Mouse (Mus musculus): ENCODE measurements around the gene 9230104L09Rik. TPM values are rescaled to one million over a fixed set of nuclear protein-coding genes. Genes with fewer than 3 reads are reported as not detected.
A peak's percentile ranks its signal among the peaks of the same experiment; 100 is the strongest.

9230104L09Rik gene
- polyA plus RNA-seq, 1 experiment: not detected

DNA sequence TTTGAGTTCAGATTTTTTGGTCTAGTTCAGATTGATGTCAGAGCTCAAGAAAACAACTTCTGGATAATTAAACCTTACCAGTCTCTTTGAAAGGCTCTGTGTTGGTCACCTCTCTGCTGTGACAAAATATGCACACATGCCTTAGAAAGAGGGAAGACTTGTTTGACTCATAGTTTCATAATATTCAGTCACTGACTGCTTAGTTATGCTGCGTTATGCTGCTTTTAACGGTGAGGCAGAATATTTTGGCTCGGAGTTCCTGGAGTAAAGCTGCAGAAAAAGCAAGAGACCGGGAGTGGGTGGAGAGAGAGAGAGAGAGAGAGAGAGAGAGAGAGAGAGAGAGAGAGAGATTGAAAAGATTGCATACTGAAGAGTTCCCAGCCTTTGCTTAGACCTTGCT, 3.8 kb downstream of the 9230104L09Rik start:
- no peak overlapping the region for H3K4me3 ChIP-seq
- no peak for TF ChIP-seq CEBPB (IDR thresholded peaks at IDR 0.05; ENCODE audit: insufficient read depth, poor library complexity, severe bottlenecking)
- TF ChIP-seq POLR2A (IDR thresholded peaks at IDR 0.05; ENCODE audit: insufficient read length, low read depth): no peak
- TF ChIP-seq TCF3 (IDR thresholded peaks at IDR 0.05; ENCODE audit: insufficient read length, low read depth): no peak
- TF ChIP-seq SRF (IDR thresholded peaks at IDR 0.05; ENCODE audit: control insufficient read depth, insufficient read length, low read depth): no peak
- TF ChIP-seq MYOG (IDR thresholded peaks at IDR 0.05; ENCODE audit: control insufficient read depth in 1 of 3, insufficient read depth in 1 of 3, insufficient read length in 2 of 3, low read depth in 2 of 3): no peak
- no peak for TF ChIP-seq TCF12 (IDR thresholded peaks at IDR 0.05; ENCODE audit: insufficient read depth, poor library complexity, severe bottlenecking)
- TF ChIP-seq POLR2AphosphoS2 (IDR thresholded peaks at IDR 0.05; ENCODE audit: insufficient read length, low read depth): no peak
- H3K79me2 ChIP-seq (ENCODE audit: control insufficient read depth, insufficient read depth): no peaks in the 10 kb centered on the region
- H3K36me3 ChIP-seq (ENCODE audit: control insufficient read depth, insufficient read depth): no peaks in the 10 kb centered on the region
- H3K27me3 ChIP-seq (ENCODE audit: control insufficient read depth, insufficient read depth, insufficient read length): no peaks in the 10 kb centered on the region
- H3ac ChIP-seq (ENCODE audit: control insufficient read depth, insufficient read length): no peak overlapping the region
- no peak overlapping the region for H3K4me2 ChIP-seq (ENCODE audit: low read depth)

DNA sequence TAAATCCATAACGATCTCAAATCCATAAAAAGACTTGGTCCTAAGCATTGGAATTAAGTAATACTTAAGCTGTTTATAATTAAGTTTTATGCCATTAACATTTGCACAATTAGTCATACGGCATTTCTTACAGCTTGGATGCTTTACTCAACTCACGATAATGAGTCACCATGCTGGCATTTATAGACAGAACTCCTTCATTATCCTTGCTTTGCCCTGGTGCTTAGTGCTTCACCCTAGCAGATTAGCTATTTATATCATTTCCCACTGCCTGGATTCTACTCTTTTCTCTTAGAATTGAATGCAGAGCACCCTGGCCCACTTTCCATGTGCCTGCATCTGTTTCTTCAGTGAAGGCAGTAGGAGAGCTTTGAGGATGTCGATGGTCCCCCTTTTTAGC, 7.3 kb downstream of the 9230104L09Rik start:
- Histone ChIP-seq H3K79me2 (ENCODE audit: control insufficient read depth, insufficient read depth) (no peaks in the 10 kb centered on the region), H3K36me3 (ENCODE audit: control insufficient read depth, insufficient read depth) (no peaks in the 10 kb centered on the region), H3K4me2 (ENCODE audit: low read depth) (peak overlapping the region; percentile 76), H3ac (ENCODE audit: control insufficient read depth, insufficient read length) (no peak overlapping the region), H3K4me3 (peak overlapping the region; percentile 13), H3K27me3 (ENCODE audit: control insufficient read depth, insufficient read depth, insufficient read length) (no peaks in the 10 kb centered on the region)
- TF ChIP-seq MYOD1 (IDR thresholded peaks at IDR 0.05; ENCODE audit: control insufficient read depth in 1 of 3, insufficient read length in 2 of 3, low read depth in 2 of 3) (no peak), CEBPB (IDR thresholded peaks at IDR 0.05; ENCODE audit: insufficient read depth, poor library complexity, severe bottlenecking) (no peak), SRF (IDR thresholded peaks at IDR 0.05; ENCODE audit: control insufficient read depth, insufficient read length, low read depth) (no peak), USF1 (IDR thresholded peaks at IDR 0.05; ENCODE audit: low read depth) (no peak), TCF3 (IDR thresholded peaks at IDR 0.05; ENCODE audit: insufficient read length, low read depth) (no peak), REST (IDR thresholded peaks at IDR 0.05; ENCODE audit: insufficient read depth, insufficient read length) (no peak), POLR2AphosphoS2 (IDR thresholded peaks at IDR 0.05; ENCODE audit: insufficient read length, low read depth) (no peak), POLR2A (IDR thresholded peaks at IDR 0.05; ENCODE audit: insufficient read length, low read depth) (no peak), E2F4 (IDR thresholded peaks at IDR 0.05; ENCODE audit: insufficient read depth) (no peak), TCF12 (IDR thresholded peaks at IDR 0.05; ENCODE audit: insufficient read depth, poor library complexity, severe bottlenecking) (no peak), MYOG (IDR thresholded peaks at IDR 0.05; ENCODE audit: control insufficient read depth in 1 of 3, insufficient read depth in 1 of 3, insufficient read length in 2 of 3, low read depth in 2 of 3) (no peak), MAX (IDR thresholded peaks at IDR 0.05; ENCODE audit: low read depth) (no peak)

DNA sequence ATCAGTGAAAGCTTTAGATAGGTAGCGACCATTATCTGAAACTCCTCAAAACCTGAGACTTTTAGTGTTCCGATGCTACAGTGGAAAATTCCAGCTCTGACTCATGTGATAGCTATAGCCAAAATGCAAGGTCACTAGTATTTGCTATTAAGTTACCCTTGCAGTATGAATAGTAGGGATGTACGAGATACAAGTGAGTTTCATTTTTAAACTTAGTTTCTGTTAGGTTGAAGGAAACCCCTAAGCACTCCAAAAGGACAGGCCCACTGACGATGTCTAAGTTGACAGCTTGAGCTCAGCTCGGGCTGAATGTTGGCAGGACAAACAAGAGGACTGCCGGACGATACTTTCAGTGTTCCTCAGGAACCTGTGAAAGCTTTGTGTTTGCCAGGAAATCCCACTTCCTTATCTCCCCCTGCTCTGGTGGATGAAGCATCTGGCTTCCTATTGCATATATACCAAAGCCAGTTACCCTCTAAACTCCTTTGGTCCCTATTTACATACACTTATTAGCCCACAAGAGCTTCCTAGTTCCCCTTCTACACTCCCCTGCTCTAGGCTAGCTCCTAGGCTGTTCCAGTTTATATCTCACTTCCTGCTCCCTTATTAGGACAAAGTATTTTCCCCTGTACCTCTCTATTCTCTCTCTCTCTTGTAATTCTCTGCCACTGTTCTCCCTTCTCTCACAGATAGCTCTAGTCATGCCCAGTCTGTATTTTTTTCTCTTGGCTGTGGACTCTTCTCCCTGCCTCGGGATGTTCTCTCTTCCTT, 8.0 kb downstream of the 9230104L09Rik start:
- Histone ChIP-seq H3K36me3 (ENCODE audit: control insufficient read depth, insufficient read depth) (no peaks in the 10 kb centered on the region), H3K79me2 (ENCODE audit: control insufficient read depth, insufficient read depth) (no peaks in the 10 kb centered on the region), H3K4me2 (ENCODE audit: low read depth) (peak overlapping the region; percentile 76), H3K4me3 (peak overlapping the region; percentile 13), H3ac (ENCODE audit: control insufficient read depth, insufficient read length) (no peak overlapping the region), H3K27me3 (ENCODE audit: control insufficient read depth, insufficient read depth, insufficient read length) (no peaks in the 10 kb centered on the region)
- TF ChIP-seq MYOD1 (IDR thresholded peaks at IDR 0.05; ENCODE audit: control insufficient read depth in 1 of 3, insufficient read length in 2 of 3, low read depth in 2 of 3): no peak

- no peaks in the 10 kb centered on the region for H3K36me3 ChIP-seq (ENCODE audit: control insufficient read depth, insufficient read depth)
- no peak overlapping the region for H3K4me3 ChIP-seq
- TF ChIP-seq E2F4 (IDR thresholded peaks at IDR 0.05; ENCODE audit: insufficient read depth) (no peak), MYOG (IDR thresholded peaks at IDR 0.05; ENCODE audit: control insufficient read depth in 1 of 3, insufficient read depth in 1 of 3, insufficient read length in 2 of 3, low read depth in 2 of 3) (no peak), CEBPB (IDR thresholded peaks at IDR 0.05; ENCODE audit: insufficient read depth, poor library complexity, severe bottlenecking) (no peak), TCF12 (IDR thresholded peaks at IDR 0.05; ENCODE audit: insufficient read depth, poor library complexity, severe bottlenecking) (no peak), REST (IDR thresholded peaks at IDR 0.05; ENCODE audit: insufficient read depth, insufficient read length) (no peak), SRF (IDR thresholded peaks at IDR 0.05; ENCODE audit: control insufficient read depth, insufficient read length, low read depth) (no peak), POLR2A (IDR thresholded peaks at IDR 0.05; ENCODE audit: insufficient read length, low read depth) (no peak), TCF3 (IDR thresholded peaks at IDR 0.05; ENCODE audit: insufficient read length, low read depth) (no peak), USF1 (IDR thresholded peaks at IDR 0.05; ENCODE audit: low read depth) (no peak), POLR2AphosphoS2 (IDR thresholded peaks at IDR 0.05; ENCODE audit: insufficient read length, low read depth) (no peak), MYOD1 (IDR thresholded peaks at IDR 0.05; ENCODE audit: control insufficient read depth in 1 of 3, insufficient read length in 2 of 3, low read depth in 2 of 3) (no peak), MAX (IDR thresholded peaks at IDR 0.05; ENCODE audit: low read depth) (no peak)
- no peaks in the 10 kb centered on the region for H3K79me2 ChIP-seq (ENCODE audit: control insufficient read depth, insufficient read depth)
- H3ac ChIP-seq (ENCODE audit: control insufficient read depth, insufficient read length): no peak overlapping the region
- peak overlapping the region; percentile 60 for H3K4me2 ChIP-seq (ENCODE audit: low read depth)
- no peaks in the 10 kb centered on the region for H3K27me3 ChIP-seq (ENCODE audit: control insufficient read depth, insufficient read depth, insufficient read length)
These were observed 13.5 kb downstream of the 9230104L09Rik start for GRCm38 (mm10) chr2:148851116-148851906.
